Mouse (Mus musculus) neutrophil, adult 5-6 weeks (primary cell): ENCODE results near the gene Eri3. TPM values are rescaled to one million over a fixed set of nuclear protein-coding genes. Genes with fewer than 3 reads are reported as not detected.

ENCODE experiments used
- ATAC-seq: fragments of 151-379, 151-347 bp; 2 replicates; pipeline ENCODE4 v1.8.0; 2017; ENCODE audit warnings: mild to moderate bottlenecking, moderate TSS enrichment; ENCODE audit not compliant: insufficient number of reproducible peaks, poor library complexity, low FRiP score, severe bottlenecking; ENCODE audit errors: extremely low read depth
- total RNA-seq: library from RNA; stranded (forward); fragments of 200-1000 nt; gene quantifications from 2 replicates; pipeline ENCODE4 v1.2.3, GENCODE M21; 2017

Gene Eri3
- 19.3 and 27.0 TPM in 2 replicates for total RNA-seq

DNA sequence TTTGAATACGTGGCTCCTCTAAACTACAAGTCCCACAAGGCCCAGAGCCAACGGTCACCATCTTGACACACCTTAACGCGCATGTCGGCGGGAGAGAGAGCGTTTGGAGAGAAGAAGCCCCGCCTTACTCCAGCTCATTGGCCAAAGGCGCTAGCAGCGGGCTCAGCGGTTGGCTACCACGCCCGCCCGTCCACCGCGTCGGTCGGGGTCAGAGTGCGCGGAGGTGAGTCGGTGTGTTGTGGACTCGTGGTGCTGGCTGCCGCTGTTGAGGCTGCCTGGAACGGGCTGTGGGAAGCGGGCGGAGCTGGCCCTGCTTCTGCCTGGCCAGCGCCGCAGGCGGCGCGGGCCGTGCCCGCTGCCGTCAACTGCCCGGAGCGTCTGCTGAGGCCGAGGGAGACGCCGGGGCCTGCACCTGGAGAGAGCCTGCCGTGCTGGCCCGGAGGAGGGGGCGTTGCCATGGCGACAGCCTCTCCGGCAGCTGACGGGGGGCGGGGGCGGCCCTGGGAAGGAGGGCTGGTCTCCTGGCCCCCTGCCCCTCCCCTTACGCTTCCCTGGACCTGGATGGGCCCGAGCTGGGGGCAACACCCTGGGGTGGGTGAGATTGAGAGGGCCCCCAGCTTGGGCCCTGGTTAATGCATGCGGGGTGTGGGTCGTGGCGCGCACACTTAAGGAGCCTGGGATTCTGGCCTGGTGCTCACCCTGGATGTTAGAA lies at the start of gene Eri3:
Gene Eri3, plus strand, starts transcription at position 226 of the 712 bp plus-strand sequence.
- peak; percentile 99 for ATAC-seq

DNA sequence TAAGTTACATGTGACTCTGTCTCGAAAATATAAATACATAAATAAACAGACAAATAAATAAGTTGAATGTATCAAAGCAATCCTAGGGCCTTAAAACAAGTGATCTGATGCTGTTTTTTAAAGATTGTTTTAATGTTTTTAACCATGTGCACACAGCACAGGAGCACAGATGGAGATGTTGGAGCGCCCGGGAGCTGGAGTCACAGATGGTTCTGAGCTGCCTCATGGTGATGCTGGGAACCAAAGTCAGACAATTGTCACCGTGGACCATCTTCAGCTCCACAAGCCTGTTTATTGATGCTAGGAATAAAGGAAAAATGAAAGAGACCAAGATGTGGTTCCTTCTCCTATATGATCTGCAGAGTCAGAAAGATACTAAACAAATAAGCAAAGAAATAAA lies 31.9 kb upstream of the Eri3 start:
- ATAC-seq: no peak

DNA sequence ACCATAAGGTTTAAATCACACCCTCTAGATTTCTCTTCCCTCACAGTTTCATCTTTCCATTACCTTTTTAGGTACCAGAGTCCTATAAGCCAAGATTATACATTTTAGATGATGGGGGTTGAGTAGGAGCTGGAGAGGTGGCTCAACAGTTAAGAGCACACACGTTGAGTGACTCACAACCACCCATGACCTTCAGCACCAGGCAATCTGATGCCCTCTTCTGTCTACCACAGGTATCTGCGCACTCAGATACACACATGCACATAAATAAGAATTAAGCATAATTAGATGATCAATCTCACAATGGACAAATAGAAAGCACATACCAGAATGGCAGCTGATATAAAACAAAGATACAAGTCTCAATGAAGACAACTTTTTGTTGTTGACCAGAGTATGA lies 28.8 kb upstream of the Eri3 start:
- no peak for ATAC-seq

DNA sequence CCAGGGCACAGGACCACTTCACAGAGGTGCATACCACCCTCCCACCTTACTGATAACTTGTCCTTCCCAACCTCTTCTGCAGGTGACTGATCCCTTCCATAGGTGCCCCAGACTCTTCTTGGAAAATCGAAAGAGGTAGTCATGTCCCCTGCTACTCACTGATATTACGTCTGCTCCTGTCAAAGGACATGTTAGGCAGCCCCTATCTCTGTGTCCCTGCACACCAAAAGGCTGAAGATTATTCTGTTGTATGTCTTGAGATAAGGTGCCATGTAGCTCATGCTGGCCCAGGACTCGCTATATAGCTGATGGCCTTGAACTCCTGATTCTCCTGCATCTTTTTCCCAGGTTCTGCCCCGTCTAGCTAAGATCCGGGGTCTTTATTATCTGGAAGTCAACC lies 24.2 kb upstream of the Eri3 start:
- no peak for ATAC-seq

DNA sequence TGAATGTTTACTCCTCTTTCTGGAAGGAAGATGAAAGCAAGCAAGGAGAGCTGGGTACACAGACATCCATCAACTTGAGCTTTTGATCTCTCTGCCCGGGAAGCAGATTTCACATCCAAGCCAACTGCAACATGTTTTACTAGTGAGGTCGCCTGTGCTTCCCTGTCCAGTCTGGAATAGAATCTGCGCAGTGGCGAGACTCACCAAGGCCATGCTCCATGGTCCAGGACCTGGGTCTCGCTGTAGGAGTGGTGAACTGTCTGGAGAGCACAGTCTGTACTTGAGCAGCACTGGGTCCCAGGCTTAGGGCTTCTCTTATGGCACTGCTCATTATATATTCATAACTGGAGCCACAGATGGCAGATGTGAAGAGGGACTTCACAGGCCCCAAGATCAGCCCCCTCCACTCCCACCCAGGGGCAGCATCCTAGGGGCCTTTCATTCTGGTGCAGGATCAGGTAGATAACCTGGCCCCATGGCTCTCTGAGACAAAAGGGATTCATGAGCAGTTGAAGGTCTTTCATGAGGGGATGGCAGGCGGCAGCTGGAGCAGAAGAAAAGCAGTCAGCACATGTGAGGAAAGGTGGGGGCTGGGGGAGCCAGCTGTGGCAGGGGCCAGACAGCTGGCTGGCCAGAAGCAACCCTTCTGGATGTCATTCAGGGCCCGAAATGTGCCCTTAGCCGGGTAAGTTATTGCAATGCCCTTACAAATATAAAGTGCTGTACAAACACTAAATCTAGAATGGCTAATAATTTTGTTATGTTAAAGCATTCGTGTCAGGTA lies 22.9 kb upstream of the Eri3 start:
- no peak for ATAC-seq

DNA sequence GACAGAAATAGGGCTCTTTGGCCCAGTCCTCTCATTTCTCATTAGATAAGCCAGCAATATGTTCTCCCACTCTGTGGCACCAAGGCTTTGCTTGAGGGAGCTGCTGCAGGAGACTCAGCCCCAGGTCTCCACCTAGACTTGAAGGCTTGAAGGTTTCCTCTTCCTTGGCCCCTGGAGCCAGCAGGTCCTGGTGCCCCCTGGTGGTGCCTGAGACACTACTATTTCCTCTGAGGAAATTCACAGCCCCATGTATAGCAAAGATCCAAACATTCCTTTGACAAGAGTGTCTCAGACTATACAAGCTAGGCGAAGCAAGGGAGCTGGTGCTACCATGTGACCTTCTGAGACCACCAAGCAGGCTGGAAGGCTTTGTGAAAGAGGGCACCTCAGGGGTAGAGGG lies 22.2 kb upstream of the Eri3 start:
- ATAC-seq: no peak

DNA sequence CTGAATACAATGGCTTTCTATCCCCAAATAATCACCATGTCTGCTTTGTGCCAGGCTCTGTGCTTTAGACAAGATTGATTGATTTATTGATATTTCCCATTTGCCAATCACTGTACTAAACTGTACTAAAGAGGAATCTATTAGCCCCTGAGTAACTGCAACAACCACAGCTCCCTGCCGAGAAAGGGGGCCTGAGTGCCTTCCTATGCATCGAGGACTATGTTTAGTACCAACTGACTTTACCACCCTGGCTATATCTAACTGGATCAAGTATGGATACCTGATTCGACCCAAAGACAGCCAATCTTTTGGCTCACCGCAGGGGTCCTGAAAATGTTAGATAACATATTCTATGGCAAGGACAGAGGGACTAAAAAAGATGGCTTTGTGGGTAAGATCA lies 20.3 kb upstream of the Eri3 start:
- no peak for ATAC-seq

DNA sequence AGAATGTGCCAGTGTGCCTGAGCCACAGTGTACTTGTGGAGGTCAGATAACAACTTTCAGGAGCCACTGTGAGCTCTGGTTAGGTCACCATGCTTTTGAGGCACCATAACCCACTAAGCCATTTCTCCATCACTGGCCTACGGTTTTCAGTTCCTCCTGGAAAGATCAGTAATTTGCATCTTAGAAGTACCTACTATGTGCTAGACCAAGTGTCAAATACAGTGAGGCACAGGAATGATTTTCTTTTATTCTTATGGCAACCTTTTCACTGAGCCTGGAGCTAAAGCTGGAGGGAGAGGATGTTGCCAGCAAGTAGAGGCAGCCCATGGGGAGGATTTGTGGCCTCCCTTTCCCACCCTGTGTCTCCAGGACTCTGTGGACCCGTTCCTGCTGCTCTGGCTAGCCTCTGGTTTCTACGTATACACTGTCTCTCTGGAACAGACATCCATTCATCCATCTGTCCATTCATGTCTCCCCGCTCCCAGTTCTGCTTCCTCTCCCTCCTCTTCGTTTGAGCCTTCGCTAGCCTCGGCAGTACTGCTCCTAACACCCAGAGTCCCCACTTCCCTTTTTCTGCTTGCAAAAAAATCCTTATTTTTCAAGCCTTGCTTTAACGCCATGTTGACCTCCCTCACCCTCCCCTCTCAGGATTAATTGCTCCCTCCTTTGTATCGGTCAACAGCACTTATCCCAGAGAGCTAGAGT lies 14.5 kb upstream of the Eri3 start:
- no peak for ATAC-seq

DNA sequence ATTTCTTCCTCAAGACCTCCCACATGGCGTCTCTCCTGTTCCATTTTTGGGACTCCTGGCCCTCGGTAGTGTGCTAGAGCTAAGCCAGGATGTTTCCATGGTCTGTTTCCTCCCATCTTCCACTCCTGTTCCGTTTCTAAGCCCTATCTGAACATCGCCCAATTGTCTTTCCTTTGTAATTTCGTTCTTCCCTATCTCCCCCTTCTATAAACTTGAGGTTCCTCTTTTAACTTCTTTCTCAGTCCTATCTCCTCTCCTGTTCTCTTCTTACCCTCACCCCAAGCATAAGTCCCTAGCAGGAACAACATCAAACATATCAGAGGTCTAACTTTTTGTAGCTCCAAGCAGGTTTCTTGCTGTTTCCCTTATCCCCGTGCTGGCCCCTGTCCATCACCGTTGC lies 13.2 kb upstream of the Eri3 start:
- ATAC-seq: no peak

DNA sequence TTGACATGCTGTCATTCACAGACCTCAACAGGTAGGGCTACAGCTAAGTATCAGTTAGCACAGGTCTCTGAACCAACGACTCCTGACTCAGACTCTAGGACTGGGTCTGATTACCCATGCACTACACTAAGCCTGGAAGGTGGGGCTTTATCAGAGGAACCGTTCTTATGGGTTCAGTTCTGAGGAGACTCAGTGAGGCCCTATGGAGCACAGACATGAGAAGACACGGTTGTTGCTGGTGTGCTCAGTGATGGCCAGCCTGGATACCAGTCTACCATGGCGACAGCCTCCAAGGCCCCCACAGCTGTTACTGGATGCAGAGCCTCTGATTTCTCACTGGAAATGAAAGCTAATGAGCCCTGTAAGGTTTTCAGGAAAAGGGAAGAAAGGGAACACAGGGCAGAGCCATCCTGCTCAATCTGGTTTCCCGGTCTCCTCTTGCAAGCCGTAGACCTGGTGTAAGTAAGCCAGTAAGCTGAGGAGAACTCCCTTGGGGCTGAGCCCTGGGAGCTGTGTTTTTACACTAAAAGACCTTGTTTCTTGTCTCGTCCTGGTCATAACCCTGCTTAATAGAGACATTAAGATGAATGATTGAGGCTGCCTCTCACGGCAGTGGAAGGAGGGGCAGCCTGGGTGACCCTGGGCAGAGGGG lies 10.7 kb upstream of the Eri3 start:
- ATAC-seq: no peak

DNA sequence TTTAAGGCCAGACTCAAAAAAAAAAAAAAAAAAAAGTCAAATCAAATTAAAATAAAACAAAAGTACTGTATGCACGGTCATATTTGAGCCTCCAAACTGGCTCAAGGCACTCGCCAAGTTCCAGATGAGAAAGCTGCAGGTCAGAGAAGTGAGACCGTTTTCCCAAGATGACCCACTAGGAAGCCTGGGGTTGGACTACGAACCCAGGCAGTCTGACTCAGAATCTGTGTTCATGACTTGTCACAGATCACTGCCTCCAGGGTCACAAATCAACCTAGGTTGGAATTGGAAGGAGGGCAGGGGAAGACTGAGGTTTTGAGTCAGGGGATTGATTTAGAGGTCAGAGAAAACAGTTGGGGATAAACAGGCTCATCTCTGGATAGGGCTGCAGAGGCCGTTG lies 9.6 kb upstream of the Eri3 start:
- no peak for ATAC-seq

DNA sequence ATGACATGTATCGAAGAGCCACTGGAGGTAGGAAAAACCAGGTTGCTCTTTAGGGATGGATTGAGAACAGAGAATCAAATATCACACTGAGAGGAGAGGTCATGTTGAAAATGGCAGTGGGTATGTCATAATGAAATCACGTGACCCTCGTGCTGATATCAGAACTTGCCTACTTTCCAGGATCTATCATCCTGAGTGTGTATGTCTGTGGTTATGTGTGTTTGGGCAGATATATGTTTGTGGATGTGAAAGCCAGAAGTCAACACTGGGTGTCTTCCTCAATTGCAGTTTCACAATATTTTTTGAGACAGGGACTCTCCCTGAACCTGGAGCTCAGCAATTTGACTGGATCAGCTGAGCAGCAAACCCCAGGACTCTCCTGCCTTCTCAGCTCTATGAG lies 4.7 kb upstream of the Eri3 start:
- ATAC-seq: no peak

DNA sequence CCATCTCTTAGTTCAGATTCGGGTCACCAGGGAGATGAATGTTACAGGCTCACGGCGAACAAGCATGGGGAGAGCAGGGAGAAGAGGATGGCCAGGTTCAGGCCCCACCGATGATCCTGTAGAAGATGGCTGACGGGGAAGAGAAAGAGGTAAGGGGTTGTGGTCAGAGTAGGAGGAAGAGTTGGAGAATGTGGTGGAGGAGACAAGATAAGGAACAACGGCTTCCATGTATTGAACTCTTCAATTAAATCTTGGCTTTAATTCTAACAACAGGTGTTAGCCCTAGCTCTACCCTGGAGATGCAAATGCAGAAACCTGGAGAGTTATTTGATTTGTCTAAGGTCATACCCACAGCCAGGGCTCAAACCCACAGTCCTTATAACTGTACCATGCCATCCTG lies 3.5 kb upstream of the Eri3 start:
- ATAC-seq: no peak

DNA sequence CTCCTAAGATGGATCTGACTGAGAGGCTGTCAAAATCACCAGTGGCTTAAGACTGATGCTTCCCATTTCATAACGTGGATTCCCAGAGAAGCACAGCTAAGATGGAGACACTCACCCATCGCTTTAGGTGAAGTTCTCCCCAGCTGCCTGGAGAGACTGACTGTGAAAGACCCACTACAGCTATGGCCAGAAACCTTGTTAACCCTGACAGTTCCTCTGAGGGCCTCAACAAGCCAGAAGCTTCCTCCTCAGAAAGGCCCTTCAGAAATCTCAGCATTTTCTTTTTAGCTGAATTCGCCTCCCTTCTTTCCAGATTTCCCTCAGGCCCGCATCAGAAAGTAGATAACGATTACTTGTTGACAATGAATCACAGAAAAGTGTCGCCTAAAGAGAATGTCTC lies 589 bp upstream of the Eri3 start:
- no peak for ATAC-seq

DNA sequence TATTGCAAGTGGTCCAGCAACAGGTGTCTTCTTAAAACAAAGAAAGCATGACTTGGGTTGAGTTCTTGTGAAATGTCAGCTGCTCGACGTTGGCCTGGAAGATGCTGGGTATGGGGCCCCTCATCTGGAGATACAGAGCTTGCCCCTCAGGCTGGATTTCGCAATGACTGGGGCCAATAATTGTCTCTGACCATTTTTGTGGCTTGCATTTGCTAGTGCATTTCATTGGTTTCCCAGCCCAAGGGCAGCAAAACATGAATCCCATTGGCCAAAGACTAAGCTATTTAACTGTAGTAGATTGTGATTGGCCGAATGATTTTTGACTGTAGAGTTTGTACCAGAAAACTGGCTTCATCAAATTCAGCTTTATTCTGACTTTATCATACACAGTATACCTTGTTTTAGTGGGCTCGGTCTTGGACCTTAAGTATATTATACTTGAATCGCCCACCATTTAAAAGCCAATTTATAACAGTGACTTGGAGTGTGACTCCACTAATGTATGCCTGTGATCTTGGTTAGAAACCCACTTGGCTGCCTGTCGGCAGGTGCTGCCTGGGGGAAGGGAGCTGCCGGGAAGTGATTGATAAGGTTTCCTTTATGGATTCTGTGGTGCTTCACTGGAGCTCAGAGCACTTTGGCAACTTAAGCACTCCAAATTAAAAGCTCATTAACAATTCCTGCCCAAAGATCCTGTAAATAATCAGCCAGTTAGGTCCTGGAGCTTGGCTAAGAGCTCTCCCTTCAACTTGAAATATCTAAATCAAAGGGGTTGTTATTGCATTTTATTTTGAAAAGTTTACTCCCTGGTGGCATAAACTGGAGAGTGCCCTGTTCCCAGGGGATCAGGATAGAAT lies 1.2 kb downstream of the Eri3 start:
- ATAC-seq: no peak

DNA sequence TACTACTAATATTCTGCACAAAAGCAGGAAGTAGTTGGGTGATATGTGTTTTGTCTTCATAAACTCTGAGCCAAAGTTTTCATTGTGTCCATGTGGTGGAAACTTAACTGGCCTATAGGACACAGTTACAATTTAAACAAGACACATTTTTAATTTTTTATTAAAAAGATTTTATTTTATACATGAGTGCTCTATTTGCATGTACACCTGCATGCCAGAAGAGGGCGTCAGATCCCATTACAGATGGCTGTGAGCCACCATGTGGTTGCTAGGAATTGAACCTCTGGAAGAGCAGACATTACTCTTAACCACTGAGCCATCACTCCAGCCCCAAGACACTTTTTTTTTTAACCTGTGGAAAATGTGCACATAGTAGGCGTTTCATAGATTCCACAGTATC lies 5.3 kb downstream of the Eri3 start:
- no peak for ATAC-seq

DNA sequence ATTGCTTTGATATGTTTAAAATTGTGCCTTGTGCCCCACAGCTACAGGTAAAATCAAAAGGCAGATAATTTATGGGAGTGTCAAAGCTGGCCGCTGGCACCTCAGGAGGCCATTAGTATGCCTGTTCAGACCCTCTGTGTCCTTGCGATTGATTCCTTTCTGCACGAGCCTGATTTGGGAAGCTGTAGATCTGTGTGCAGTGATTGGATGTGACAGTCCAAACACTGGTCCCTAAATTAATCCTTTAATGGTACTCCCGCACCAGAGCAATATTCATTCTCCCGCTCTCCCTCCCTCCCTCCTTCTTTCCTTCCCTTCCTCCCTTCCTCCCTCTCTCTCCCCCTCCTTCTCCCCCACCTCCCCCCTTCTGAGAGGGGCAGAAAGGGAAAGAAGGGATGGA lies 6.2 kb downstream of the Eri3 start:
- ATAC-seq: no peak

DNA sequence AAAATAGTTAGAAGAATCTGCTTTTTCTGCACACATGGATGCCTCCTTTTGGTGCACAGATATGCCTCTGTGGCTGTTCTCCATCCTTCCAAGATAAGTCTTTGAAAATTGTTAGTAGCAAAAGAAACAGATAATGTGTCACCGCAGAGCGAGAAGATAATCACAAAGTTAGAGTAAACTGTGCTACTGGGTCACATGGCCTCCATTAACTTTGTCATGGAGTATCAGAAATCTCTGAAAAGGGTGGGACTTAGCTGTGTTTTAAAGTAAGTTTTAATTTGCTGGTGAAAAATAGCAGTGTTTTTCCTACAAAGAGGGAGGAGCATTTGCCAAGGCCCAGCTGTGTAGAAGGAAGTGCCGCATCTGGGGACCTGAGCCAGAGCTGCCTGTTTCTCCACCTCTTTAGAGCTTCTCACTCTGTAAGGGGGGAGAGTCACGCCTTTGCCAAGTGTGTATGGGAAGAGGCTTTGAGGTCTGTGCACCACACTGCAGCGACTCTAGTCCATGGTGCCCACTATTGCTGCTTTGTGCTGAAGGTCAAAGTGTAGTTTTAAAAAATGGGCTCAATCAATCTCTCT lies 7.0 kb downstream of the Eri3 start:
- no peak for ATAC-seq
